Mouse (Mus musculus) MEL (cell line): ENCODE measurements around the gene Reg3b.

Source experiments
- EP300 ChIP-seq, 2 experiments: IDR thresholded peaks; 2 replicates each; pipeline ENCODE4 v1.6.1; 2011; ENCODE audit warnings: improper control_type of control experiment in 2 of 2, low read length in 2 of 2, low read depth in 1 of 2, mild to moderate bottlenecking in 1 of 2
- ETS1 ChIP-seq: IDR thresholded peaks from 2 replicates; pipeline ENCODE4 v1.6.1; 2012; ENCODE audit warnings: low read depth, mild to moderate bottlenecking, inconsistent platforms, low read length, improper control_type of control experiment, moderate library complexity
- ZKSCAN1 ChIP-seq: IDR thresholded peaks from 2 replicates; pipeline ENCODE4 v1.6.1; 2012; ENCODE audit warnings: low read depth, mild to moderate bottlenecking, inconsistent platforms, low read length, improper control_type of control experiment, moderate library complexity

GRCm38 (mm10) chr6:78340296-78340695 is 30.2 kb upstream of the Reg3b start:
- TF ChIP-seq ETS1: no peak
- TF ChIP-seq EP300 (IDR thresholded peaks at IDR 0.05; ENCODE audit: low read depth in 1 of 2, low read length in 2 of 2): no peak
- TF ChIP-seq ZKSCAN1: no peak
